ENCODE assay signal across 11 mouse cellular contexts in the genomic region with DNA sequence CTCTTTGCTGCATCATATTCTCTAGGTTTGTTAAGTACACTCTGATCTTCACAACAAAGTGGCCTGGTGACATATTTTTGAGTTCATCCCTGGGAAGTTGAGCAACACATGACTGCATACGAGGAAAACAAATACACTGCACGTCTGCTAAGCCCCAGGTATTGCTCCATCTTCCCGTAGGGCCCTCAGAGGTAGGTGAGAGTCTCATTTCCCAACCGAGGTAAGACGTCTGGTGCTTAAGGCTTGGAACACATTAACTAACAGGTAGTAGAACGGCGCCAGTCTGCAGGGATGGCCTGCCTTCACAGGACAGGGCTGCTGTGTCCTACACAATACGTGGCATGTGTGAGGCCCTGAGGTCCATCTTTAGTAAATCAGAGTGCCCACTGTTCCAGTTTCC. TPM values are rescaled to one million over a fixed set of nuclear protein-coding genes. Genes with fewer than 3 reads are reported as not detected.
DNase-seq lines count a peak whose midpoint lies in the region; ATAC-seq and TF ChIP-seq lines count a peak whose summit lies in the region.
"Had no signal": no experiment of that assay in that cellular context is flagged by ENCODE, and none has a peak within 500 bp of the region (broad histone marks: within the 10 kb centered on the region; RNA-seq: fewer than 3 reads in every experiment).

No protein-coding gene starts in this region.

- TF ChIP-seq CTCF in small intestine, adult 2 months (IDR thresholded peaks at IDR 0.05; ENCODE audit: extremely low read depth, insufficient read length, insufficient replicate concordance, low read depth, low read length) = no peak

- no peaks in the 10 kb centered on the region for H3K27me3 ChIP-seq in heart, embryonic 10.5 days (ENCODE audit: insufficient read depth, poor library complexity, severe bottlenecking)
- no peaks in the 10 kb centered on the region for H3K27me3 ChIP-seq in liver, embryonic 12.5 days (replicated peaks)
- H3K27me3 ChIP-seq in liver, embryonic 11.5 days (replicated peaks; ENCODE audit: control insufficient read depth, insufficient read depth, low read length) = no peaks in the 10 kb centered on the region
- no peaks in the 10 kb centered on the region for H3K27me3 ChIP-seq in small intestine, adult 2 months (ENCODE audit: control insufficient read depth, insufficient read depth, low read length)

- H3K4me3 ChIP-seq in heart, embryonic 10.5 days = no peak overlapping the region
- H3K4me3 ChIP-seq in liver, embryonic 12.5 days = no peak overlapping the region
- no peak overlapping the region for H3K4me3 ChIP-seq in liver, embryonic 11.5 days (ENCODE audit: low read depth, low read length)
- H3K4me3 ChIP-seq in small intestine, adult 2 months (ENCODE audit: low read depth, low read length) = no peak overlapping the region

- no peak for ATAC-seq in liver, embryonic 12.5 days
- no peak for ATAC-seq in liver, embryonic 11.5 days (replicated peaks; ENCODE audit: low FRiP score)
- ATAC-seq: CD4-positive, CD25-positive, alpha-beta regulatory T cell, adult 4 months; forebrain, embryonic 14.5 days had no signal

- 95% methylated on average over 8 of the region's 8 CpGs for WGBS in heart, embryonic 10.5 days
- 85% methylated on average over 8 of the region's 8 CpGs for WGBS in liver, embryonic 12.5 days (ENCODE audit: insufficient replicate concordance)
- WGBS in liver, embryonic 11.5 days = 91% methylated on average over 8 of the region's 8 CpGs
- 87% methylated on average over 8 of the region's 8 CpGs for WGBS in small intestine, adult 2 months

- H3K4me1 ChIP-seq in heart, embryonic 10.5 days = peaks cover 81% of the 10 kb centered on the region
- H3K4me1 ChIP-seq in liver, embryonic 12.5 days = peaks cover 98% of the 10 kb centered on the region
- peaks cover 55% of the 10 kb centered on the region for H3K4me1 ChIP-seq in liver, embryonic 11.5 days (replicated peaks; ENCODE audit: control insufficient read depth, insufficient read depth, low read length)
- H3K4me1 ChIP-seq in small intestine, adult 2 months (ENCODE audit: control insufficient read depth, insufficient read depth, insufficient read length, low read length) = peaks cover 14% of the 10 kb centered on the region; the same call in 1 of the 2 replicates

- TF ChIP-seq POLR2A in small intestine, adult 2 months (IDR thresholded peaks at IDR 0.05; ENCODE audit: low read depth, low read length) = no peak

- H3K9ac ChIP-seq in liver, embryonic 12.5 days = no peak overlapping the region
- no peak overlapping the region for H3K9ac ChIP-seq in liver, embryonic 11.5 days (ENCODE audit: low read depth, low read length)

- intact Hi-C loops in heart, postnatal 10 days (cut with DNase I) = loop anchor here (1.0 to 2.0 kb wide), 3 partner anchors 18 to 46 kb away; no protein-coding TSS in a partner anchor

- no peaks in the 10 kb centered on the region for H3K9me3 ChIP-seq in heart, embryonic 10.5 days
- no peaks in the 10 kb centered on the region for H3K9me3 ChIP-seq in liver, embryonic 12.5 days (replicated peaks)
- H3K9me3 ChIP-seq in liver, embryonic 11.5 days (ENCODE audit: control insufficient read depth, low read length) = no peaks in the 10 kb centered on the region

- DNase-seq in heart, embryonic 10.5 days (ENCODE audit: low spot score) = no peak
- DNase-seq in heart, postnatal 10 days = no peak
- DNase-seq in liver, embryonic 11.5 days (ENCODE audit: low spot score) = no peak
- peak; percentile 81 to 88 for DNase-seq in lung, adult 18-20 months
- DNase-seq in urinary bladder, postnatal 14 days (ENCODE audit: low spot score) = no peak
- no peak for DNase-seq in B cell, adult 2 months
- DNase-seq: cerebellum, adult 9-11 months had no signal

- peaks cover 26% of the 10 kb centered on the region for H3K36me3 ChIP-seq in heart, embryonic 10.5 days
- H3K36me3 ChIP-seq in liver, embryonic 12.5 days = peaks cover 39% of the 10 kb centered on the region
- no peaks in the 10 kb centered on the region for H3K36me3 ChIP-seq in liver, embryonic 11.5 days (ENCODE audit: control insufficient read depth, insufficient read depth, low read length)
- H3K36me3 ChIP-seq in small intestine, adult 2 months (ENCODE audit: control insufficient read depth, insufficient read depth, low read length) = peaks cover 7% of the 10 kb centered on the region

- H3K27ac ChIP-seq in heart, embryonic 10.5 days = peak overlapping the region; percentile 90
- peak overlapping the region; percentile 88 for H3K27ac ChIP-seq in liver, embryonic 12.5 days
- no peak overlapping the region; the same call in 1 of the 2 replicates for H3K27ac ChIP-seq in liver, embryonic 11.5 days (ENCODE audit: low read depth, low read length)
- peak overlapping the region; percentile 60 for H3K27ac ChIP-seq in small intestine, adult 2 months (ENCODE audit: insufficient read depth, low read depth, low read length)

- no peak overlapping the region for H3K4me2 ChIP-seq in liver, embryonic 12.5 days
- H3K4me2 ChIP-seq in liver, embryonic 11.5 days = no peak overlapping the region

RNA-seq across cellular contexts. Expression of gene Cox4i2, which starts 30.7 kb away (rescaled TPM):
- polyA plus RNA-seq in heart, embryonic 10.5 days (2016; fragmentation: Nextera tagmentation; extraction: Ambion mirVana) = 18.8 and 21.1 TPM in 2 replicates
- total RNA-seq in heart, postnatal 10 days (2021) = 10 to 100 TPM; 17.9 to 22.4 TPM
- polyA plus RNA-seq in liver, embryonic 12.5 days (2016; fragmentation: Nextera tagmentation; extraction: Ambion mirVana) = 2.5 and 3.4 TPM in 2 replicates
- 6.7 and 8.5 TPM in 2 replicates for polyA plus RNA-seq in liver, embryonic 11.5 days (2014; fragmentation: Nextera tagmentation; extraction: Ambion mirVana)
- polyA plus RNA-seq in small intestine, adult 2 months (2012; rRNA removed) = 0.50 and 1.7 TPM in 2 replicates

RNA-seq across cellular contexts. Expression of gene Bcl2l1, which starts 46.9 kb away (rescaled TPM):
- 72.8 and 76.2 TPM in 2 replicates for polyA plus RNA-seq in heart, embryonic 10.5 days (2016; fragmentation: Nextera tagmentation; extraction: Ambion mirVana)
- 10 to 100 TPM; 40.0 to 72.4 TPM for total RNA-seq in heart, postnatal 10 days (2021)
- 127 and 137 TPM in 2 replicates for polyA plus RNA-seq in liver, embryonic 12.5 days (2016; fragmentation: Nextera tagmentation; extraction: Ambion mirVana)
- polyA plus RNA-seq in liver, embryonic 11.5 days (2014; fragmentation: Nextera tagmentation; extraction: Ambion mirVana) = 61.7 and 69.3 TPM in 2 replicates
- 20.7 and 53.8 TPM in 2 replicates for polyA plus RNA-seq in small intestine, adult 2 months (2012; rRNA removed)

RNA-seq across cellular contexts. Expression of gene Id1, which starts 48.6 kb away (rescaled TPM):
- polyA plus RNA-seq in heart, embryonic 10.5 days (2016; fragmentation: Nextera tagmentation; extraction: Ambion mirVana) = 92.5 and 124 TPM in 2 replicates
- total RNA-seq in heart, postnatal 10 days (2021) = 10 to 100 TPM; 72.9 to 84.2 TPM
- polyA plus RNA-seq in liver, embryonic 12.5 days (2016; fragmentation: Nextera tagmentation; extraction: Ambion mirVana) = 28.1 and 30.6 TPM in 2 replicates
- polyA plus RNA-seq in liver, embryonic 11.5 days (2014; fragmentation: Nextera tagmentation; extraction: Ambion mirVana) = 52.7 and 56.3 TPM in 2 replicates
- 585 and 916 TPM in 2 replicates for polyA plus RNA-seq in small intestine, adult 2 months (2012; rRNA removed)

Comparison
In these comparisons a context has a peak if more than half of its experiments do, and no peak if none do; other contexts are left out.
1. DNase-seq: peak in lung, adult 18-20 months (2 of 2); none in heart, embryonic 10.5 days (single experiment), heart, postnatal 10 days (0 of 2), liver, embryonic 11.5 days (single experiment), urinary bladder, postnatal 14 days (single experiment) and B cell, adult 2 months (0 of 2).